Mouse (Mus musculus) gastrocnemius, adult 8-10 months (tissue): ENCODE results near the gene Spata31d1a. TPM values are rescaled to one million over a fixed set of nuclear protein-coding genes. Genes with fewer than 3 reads are reported as not detected.
"Not testable (repeated sequence)": the region's sequence is repeated elsewhere in the genome, so short reads cannot be mapped to it uniquely, and the experiment has no call there.

Experiments
- DNase-seq, 2 experiments: peaks; one replicate each; pipeline ENCODE4 v3.0.0; 2022; ENCODE audit warnings: low spot score in 2 of 2
- total RNA-seq, 4 experiments: library from RNA; stranded (reverse); gene quantifications; 2 replicates each; pipeline ENCODE4 v1.2.4; 2022

Gene Spata31d1a
- not detected for total RNA-seq

DNA sequence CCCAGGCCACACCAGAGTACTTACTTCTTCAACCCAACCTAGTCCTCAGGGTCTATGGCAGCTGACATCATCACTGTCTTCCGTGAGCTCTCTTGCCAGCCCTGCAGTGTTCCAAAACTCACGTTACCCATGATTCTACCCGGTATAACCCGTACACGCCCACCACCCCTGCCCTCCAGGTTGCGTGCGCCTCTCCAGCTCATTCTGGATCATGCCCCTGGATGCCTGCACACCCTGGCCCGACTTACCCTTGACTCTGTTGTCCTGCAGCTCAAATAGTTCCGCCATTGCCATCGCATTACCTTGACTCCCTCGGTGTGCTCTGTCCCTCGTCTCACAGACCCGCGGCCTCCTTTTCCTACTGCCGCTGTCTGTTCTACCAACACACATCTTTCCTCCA lies at the start of gene Spata31d1a:
TSS of gene Spata31d1a (minus strand) at position 101 of the 400 bp plus-strand sequence.
- no peak for DNase-seq

DNA sequence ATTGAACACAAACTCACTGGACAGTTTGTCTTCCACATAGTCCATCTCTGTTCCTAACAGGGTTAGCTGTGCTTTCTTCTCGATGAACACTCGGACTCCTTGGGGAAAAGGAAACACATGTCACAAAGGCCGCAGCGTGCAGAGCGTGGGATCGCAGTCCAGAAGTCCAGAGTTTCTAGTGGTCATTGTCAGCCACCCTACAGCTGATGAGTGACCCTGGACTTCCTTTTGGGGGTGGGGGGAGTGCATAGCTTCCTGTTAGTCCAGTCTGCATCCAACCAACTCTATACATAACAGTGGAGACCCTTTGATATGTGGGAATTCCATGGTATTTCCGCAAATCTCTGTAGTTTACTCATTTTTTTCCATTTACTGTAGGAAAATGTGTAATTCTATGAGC lies 46.8 kb upstream of the Spata31d1a start:
- DNase-seq, result no peak

- no peak for DNase-seq
Observed at GRCm38 (mm10) chr13:59750310-59750709, 40.2 kb upstream of the Spata31d1a start.

- DNase-seq, result no peak
Observed at GRCm38 (mm10) chr13:59746711-59747110, 36.6 kb upstream of the Spata31d1a start, which contains the start of gene 1700014D04Rik. Gene 1700014D04Rik, minus strand, starts transcription at chr13:59746752.

DNA sequence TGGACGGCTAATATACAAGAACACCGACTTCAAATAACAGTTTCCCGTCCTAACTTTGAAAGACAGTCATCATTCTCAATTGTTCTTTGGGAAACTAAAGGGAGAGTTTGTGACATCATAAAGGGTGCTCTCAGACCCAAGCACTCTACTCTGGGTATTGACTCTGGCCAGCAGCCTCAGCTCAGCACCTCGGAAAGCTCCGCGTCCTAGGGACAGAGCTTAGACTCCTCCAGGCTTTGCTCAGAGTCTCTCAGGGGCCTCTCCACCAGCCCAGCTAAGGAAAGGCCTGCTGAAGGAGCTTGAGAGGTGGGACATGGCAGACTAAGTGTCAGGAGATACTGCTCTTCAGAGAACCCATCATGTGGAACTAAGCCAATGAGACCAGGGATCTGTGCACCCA lies 36.0 kb upstream of the Spata31d1a start:
- no peak for DNase-seq

DNA sequence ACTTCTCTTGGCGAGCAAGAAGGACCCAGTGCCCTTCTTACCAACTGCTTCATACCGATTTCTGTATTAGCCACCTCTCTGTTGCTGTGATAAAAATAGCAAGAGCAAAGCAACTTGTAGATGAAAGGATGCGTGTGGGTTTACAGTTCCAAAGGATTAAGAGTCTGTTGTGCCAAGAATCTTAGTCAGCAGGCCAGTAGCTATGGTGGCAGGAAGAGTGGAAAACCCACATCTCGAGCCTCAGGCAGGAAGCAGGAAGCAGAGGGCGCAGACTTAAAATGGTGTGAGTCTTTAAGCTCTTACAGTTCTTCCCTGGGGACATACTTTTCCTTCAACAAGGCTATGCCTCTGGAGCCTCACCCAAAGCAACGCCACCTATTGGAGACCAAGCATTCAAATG lies 35.3 kb upstream of the Spata31d1a start:
- no peak for DNase-seq

DNA sequence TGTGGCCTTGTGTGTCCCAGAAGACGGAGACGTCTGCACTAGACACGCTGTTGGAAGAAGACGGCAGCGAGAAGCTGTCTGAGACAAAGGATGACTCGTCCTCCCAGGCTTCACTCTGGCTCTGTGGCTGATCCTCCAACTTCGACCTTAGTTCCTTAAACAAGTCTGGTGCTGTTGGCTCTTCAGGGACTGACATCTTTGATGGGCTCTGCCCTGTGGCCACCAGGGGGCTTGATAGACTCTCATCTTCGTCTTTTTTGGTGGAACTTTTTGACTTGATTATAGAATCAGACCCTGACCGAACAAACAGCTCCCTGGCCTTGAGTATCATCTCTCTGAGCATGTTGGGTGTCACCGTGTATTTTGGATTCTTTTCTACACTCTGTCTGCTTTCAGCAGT lies 31.6 kb upstream of the Spata31d1a start:
- no peak for DNase-seq

GRCm38 (mm10) chr13:59741096-59741495 lies 31.0 kb upstream of the Spata31d1a start:
- DNase-seq, result no peak

GRCm38 (mm10) chr13:59739397-59739796 lies 29.3 kb upstream of the Spata31d1a start:
- DNase-seq, result no peak

GRCm38 (mm10) chr13:59738455-59738854 lies 28.3 kb upstream of the Spata31d1a start:
- no peak for DNase-seq

DNA sequence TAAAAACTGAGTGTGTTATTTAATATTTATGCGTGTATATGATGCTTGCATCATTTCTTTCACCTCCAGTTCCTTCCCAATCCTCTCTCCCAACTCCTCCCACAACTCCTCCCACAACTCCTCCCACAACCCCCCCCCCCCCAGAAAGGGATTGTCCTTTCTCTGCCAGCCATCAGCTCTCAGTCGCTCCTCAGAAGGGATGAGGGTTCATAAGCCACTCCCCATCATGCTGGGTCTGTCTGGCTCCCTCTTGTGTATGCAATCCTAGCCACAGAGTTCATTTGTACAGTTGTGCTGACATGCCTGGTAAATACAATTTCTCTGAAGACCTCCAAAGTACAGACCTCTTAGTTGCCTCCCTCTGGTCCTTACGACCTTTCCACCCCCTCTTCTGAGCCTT lies 25.1 kb upstream of the Spata31d1a start:
- DNase-seq, result no peak

GRCm38 (mm10) chr13:59734347-59734746 lies 24.2 kb upstream of the Spata31d1a start:
- not testable (repeated sequence) for DNase-seq

DNA sequence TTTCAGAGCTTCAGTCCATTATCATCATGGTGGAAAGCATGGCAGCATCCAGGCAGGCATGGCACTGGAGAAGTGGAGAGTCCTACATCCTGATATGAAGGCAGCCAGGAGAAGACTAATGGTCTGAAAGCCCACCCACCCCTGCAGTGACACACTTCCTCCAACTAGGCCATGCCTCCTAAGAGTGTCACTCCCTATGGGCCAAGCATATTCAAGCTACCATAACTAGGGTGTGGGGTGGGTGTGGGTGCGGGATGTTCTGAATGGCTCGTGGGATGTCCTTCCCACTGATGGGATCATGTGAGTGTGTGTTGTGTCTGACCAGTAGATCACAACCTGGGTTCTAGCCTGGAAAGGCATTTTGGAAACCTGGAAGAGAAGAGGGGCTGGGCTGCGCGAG lies 23.8 kb upstream of the Spata31d1a start:
- no peak for DNase-seq

- no peak for DNase-seq
Observed at GRCm38 (mm10) chr13:59731652-59732051, 21.5 kb upstream of the Spata31d1a start, which contains the start of gene Spata31d1d. Gene Spata31d1d, minus strand, starts transcription at chr13:59731752.

DNA sequence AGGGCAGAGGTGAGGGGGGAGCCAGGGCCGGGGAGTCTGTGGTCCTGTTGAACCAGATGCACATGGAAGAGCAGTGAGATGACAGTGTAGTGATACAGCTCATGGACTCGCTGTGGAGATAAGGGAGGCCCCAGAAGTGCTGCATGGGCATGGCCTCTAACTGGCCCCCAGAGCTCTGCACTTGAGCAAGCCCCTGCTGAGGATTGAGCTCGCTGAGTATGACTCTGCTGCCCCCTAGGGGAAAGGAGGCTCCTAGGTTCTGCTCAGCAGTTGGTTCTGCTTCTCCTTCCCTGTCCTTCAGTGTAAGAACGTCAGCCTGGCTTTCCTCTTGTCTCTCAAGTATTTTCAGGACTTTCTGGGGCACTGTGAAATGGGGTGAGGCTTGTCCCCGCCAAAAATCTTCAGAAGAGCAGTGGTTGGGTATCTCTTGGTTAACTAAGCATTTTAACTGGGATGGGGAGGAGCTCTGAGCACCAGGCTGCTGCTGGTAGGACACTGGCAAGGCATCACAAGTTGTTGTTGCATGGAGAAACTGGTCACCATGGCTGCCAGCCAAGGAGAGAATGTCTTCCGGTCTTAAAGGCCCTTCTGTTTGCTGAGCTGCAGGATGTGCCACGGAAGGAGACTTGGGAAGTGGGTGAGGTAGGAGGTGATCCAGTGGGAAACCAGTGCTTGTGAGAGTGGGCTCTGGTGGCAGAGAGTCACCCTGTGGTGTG lies 18.4 kb upstream of the Spata31d1a start:
- peak; percentile 50 to 56 for DNase-seq

DNA sequence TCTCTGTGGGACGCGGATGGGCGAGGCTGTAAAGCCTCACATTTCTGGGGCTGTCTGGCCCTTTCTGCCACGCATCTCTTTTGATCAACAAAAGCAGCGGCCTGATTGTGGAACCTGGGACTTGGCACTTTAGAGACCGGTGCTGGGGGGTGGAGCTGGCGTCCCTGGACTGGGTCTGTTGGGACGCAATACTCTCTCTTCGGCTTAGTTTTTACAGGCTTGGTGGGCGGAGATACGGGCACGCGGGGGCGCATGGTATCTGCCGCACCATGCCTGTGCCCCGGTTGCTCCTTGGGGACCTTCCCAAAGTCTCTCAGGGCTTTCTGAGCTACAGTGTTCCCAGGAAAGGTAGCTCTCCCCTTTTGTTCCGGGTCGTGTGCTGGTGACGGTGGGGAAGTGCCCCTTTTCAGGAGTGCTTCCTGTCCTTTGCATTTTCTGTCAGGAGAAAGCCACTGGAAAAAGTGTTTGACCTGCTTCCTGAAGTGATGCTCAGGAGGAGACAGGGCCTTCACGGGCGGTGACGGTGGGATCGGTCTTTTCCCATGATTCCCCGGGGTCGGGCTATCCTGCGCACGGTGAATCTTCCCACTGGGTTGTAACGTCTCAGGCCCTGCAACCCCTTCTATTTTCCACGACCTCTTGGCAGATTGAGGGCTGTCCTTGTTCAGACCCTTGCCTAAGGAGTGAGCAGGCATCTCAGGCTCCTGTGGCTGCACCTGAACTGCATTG lies 16.2 kb upstream of the Spata31d1a start:
- no peak for DNase-seq

DNA sequence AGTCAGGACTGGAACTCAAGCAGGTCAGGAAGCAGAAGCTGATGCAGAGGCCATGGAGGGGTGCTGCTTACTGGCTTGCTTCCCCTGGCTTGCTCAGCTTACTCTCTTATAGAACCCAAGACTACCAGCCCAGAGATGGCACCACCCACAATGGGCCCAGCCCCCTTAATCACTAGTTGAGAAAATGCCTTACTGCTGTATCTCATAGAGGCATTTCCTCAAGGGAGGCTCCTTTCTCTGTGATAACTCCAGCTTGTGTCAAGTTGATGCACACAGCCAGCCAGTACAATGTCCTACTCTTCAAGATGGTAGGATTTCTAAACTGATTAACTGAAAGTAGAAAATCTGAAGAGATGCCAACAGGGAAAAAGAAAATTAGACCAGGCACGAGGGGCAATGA lies 12.0 kb upstream of the Spata31d1a start:
- DNase-seq, result not testable (repeated sequence)

DNA sequence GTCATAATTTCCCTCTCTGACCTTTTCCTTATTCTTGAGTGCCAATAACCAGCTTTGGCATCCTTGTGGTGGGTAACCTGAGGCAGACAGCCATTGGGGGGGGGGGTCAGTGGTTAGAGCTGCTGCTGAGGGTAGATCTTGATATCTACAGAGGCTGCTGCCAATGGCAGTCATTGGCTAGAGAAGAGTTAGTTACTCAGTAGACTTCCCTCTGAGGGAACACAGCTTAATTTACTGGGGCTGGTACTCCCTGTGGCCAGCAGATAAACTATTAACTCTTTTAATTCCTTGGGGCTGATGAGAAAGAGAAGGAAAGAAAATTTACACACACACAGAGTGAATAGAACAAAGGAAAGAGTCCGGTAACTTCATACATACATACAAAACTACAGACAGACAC lies 9.3 kb upstream of the Spata31d1a start:
- DNase-seq, result no peak

GRCm38 (mm10) chr13:59718857-59719440 lies 8.8 kb upstream of the Spata31d1a start:
- DNase-seq, result not testable (repeated sequence)

GRCm38 (mm10) chr13:59713710-59714109 lies 3.6 kb upstream of the Spata31d1a start:
- no peak for DNase-seq

DNA sequence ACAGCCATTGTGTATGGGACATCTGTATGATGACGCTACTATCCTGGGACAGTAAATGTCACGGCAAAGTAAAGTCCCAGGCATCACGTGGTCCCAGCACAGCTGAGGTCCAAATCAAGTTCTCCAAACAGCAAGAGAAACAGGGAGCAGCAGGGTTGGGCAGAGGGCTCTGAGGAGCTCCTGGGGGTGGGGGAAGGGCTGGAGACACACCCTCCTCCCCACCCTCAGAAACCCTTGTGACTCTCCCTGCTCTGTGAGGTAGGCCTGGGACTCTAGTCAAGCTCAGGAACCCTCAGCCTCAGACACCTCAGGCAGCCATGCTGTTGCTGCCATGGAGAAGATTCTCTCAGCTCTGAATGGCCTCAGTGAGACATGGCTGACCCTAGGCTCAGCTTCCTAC lies 1.9 kb upstream of the Spata31d1a start, which contains the start of gene Spata31d1b:
TSS of gene Spata31d1b (plus strand) at position 301 of the 400 bp plus-strand sequence.
- DNase-seq, result not testable (repeated sequence)

GRCm38 (mm10) chr13:59704562-59704961 lies 5.6 kb downstream of the Spata31d1a start:
- DNase-seq, result no peak
